Mouse (Mus musculus): ENCODE results near the gene Ppfia1.

Gene Ppfia1

GRCm38 (mm10) chr7:144549904-144550566, 3.5 kb downstream of the Ppfia1 start:
- no peak for DNase-seq (ENCODE audit: low spot score in 2 of 2)

DNA sequence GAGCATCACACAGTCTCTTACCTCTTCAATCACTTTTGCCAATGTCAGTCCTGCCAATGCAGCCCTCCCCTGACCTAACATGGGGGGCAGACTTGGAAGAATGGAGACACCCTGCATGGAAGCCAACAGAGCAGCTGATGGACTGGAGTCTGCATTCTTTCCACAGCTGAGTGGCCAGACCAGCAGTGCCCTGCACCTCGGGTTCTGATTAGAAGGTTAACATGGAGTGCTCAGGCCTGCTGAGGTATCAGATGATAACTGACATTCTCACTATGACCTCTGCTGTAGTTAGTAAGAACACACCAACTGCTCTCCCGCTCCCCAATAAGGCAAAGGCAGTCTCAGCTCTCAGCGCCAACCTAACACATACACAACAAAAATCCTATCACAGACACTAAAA, 8.3 kb downstream of the Ppfia1 start:
- DNase-seq (ENCODE audit: low spot score in 2 of 2) = no peak

DNA sequence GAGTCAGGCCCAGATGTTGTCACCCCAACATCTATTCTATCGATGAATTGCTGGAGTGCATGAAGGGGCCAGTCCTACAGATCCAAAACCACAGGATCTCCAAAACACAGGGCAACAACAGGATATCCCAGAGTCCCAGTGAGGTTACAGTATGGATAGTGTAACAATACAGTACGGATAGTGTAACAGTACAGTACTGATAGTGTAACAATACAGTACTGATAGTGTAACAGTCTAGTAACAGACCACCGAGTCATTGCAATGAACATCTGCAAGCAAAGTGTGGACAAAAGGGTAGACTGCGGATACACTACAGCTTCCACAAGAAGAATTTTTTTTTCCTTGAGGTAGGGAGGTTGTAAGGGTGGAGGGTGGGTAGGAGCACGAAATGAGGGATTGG, 12.2 kb downstream of the Ppfia1 start:
- DNase-seq (ENCODE audit: low spot score in 2 of 2) = no peak

DNA sequence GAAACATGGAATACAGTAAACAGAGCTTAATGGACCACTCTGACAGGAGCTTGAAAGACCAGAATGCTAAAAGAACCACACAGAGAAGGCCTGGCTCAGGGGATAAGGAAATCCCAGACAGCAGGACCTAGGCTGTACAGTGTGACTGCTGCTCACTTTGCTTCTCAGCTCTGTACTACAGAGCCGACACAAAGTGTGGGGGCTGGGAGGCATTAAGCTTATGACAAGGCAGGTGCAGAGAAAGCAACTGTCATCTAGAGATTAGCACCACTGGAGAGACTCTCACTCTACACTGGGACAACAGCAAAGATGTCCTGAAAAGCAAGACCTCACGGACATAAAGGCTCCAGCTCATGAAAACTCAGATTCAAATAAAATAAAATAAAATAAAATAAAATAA, 14.4 kb downstream of the Ppfia1 start:
- no peak for DNase-seq (ENCODE audit: low spot score in 2 of 2)

- no peak for DNase-seq (ENCODE audit: low spot score in 2 of 2)
Observed at GRCm38 (mm10) chr7:144538030-144538644, 15.4 kb downstream of the Ppfia1 start.

- no peak for DNase-seq (ENCODE audit: low spot score in 2 of 2)
Observed at GRCm38 (mm10) chr7:144536367-144536766, 17.2 kb downstream of the Ppfia1 start.

DNA sequence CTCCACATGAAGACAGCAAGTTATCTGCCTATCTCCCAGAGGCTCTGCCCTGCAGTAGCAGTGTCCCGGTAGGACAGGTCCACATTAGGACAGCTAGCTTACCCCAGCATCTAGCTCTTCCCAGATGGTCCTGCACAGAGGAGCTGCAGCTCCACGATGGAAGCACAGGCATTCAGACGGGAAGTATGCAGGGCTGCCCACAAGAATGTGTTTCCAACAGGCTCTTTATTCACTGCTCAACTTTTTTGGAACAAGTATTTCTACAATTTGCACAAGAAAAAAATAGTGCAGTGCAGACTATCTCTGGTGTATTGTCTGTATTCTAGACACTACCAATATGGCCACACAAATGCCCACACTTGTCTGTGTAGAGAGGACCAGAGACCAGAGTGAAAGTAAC, 18.8 kb downstream of the Ppfia1 start:
- no peak for DNase-seq (ENCODE audit: low spot score in 2 of 2)

- DNase-seq (ENCODE audit: low spot score in 2 of 2) = no peak
Observed at GRCm38 (mm10) chr7:144531585-144532378, 21.7 kb downstream of the Ppfia1 start.

DNA sequence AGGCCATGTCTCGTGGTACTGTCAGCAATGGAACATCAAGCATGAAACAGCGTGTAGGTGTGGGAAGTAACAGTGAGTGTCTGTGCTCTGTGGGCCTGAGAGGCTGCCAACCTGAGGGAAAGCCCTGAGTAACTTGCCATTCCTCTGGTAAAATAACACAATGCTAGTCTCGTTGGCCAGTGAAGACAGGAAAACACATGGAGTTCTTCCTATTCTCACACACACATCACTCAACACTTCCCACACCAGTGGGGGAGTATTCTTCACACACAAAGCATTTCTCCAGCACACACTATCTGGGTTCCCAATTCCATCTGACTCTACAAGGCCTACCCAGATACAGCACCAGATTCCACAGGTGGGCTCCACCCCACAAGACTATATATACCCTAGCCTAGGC, 23.7 kb downstream of the Ppfia1 start:
- DNase-seq (ENCODE audit: low spot score in 2 of 2) = no peak

- no peak for DNase-seq (ENCODE audit: low spot score in 2 of 2)
Observed at GRCm38 (mm10) chr7:144527723-144528221, 25.8 kb downstream of the Ppfia1 start.

DNA sequence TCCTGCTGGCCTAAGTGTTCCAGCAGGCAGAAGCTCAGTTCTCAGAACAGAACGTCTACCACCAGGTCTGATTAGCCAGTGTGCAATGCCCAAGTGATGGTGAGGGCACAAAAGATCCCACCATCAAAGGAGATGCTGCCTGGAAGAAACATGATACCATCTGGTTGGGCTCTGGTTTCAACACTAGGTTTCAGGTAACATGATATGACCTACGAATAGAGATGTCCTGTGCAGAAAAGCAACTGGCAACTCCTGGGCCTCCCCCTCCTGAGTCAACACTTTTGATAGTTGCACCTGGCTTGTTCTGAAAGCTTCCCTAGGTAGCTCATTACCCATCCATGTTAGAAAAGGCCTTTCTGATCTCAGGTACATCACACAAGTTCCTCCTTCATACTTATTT, 26.9 kb downstream of the Ppfia1 start:
- no peak for DNase-seq (ENCODE audit: low spot score in 2 of 2)

GRCm38 (mm10) chr7:144524427-144525191, 28.9 kb downstream of the Ppfia1 start:
- DNase-seq (ENCODE audit: low spot score in 2 of 2) = no peak

GRCm38 (mm10) chr7:144523415-144523814, 30.1 kb downstream of the Ppfia1 start:
- no peak for DNase-seq (ENCODE audit: low spot score in 2 of 2)

DNA sequence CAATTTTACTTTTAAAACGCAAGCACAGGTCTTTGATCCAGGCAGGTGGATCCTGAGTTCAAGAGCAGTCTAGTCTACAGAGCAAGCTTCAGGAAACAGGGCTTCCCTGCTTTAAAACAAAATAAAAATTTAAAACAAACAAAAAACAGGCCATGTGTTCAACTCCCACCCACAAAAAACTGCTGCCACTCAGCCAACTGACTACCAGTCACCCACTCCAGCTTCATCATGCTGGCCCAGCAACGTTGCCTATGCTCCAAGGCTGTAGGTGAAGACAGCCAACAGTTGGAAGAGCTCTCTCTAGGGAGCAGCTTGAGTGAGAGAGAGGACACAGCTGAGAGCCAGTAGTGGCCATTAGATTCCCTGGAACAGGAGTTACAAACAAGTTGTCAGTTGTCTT, 31.6 kb downstream of the Ppfia1 start:
- no peak for DNase-seq (ENCODE audit: low spot score in 2 of 2)

- DNase-seq (ENCODE audit: low spot score in 2 of 2) = no peak
Observed at GRCm38 (mm10) chr7:144519852-144520251, 33.7 kb downstream of the Ppfia1 start.

- DNase-seq (ENCODE audit: low spot score in 2 of 2) = no peak
Observed at GRCm38 (mm10) chr7:144516711-144517110, 36.8 kb downstream of the Ppfia1 start.

DNA sequence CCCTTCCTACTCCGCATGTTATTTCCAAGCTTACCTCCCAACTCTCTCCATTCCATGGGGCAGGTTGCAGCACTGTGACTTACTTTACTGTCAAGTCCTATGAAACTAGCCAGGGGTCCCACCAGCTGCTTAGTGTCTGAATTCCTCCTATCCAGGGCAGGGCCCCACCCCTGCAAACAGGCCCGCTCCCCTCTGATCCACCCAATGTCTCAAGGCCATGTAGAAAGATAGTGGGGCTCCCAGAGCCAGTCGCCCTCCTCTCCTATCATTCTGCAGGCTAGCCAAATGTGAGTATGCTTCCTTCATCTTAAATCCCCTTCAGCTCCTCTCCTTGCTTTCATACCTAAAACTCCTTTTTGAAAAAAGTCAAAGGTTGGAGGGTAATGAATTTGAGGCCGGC, 44.4 kb downstream of the Ppfia1 start:
- no peak for DNase-seq (ENCODE audit: low spot score in 2 of 2)

DNA sequence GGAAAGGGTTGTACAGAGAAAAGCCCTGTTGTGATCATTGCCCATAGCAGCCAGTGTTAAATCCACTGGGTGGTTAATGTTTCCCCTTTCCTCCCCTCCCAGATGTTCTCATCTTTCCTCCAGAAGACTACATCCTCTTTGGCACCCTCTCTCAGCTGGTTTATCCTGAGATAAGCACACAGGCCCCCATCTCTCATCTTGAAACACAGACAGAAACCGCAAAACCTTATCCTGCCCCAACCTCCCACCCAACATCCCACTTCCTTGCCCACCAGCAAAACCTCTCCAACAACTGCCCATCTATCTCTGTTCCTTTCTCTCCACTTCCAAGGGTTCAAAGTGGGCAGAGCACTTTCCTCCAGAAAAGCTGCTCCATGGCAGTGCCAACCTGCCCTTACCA, 46.7 kb downstream of the Ppfia1 start:
- no peak for DNase-seq (ENCODE audit: low spot score in 2 of 2)

DNA sequence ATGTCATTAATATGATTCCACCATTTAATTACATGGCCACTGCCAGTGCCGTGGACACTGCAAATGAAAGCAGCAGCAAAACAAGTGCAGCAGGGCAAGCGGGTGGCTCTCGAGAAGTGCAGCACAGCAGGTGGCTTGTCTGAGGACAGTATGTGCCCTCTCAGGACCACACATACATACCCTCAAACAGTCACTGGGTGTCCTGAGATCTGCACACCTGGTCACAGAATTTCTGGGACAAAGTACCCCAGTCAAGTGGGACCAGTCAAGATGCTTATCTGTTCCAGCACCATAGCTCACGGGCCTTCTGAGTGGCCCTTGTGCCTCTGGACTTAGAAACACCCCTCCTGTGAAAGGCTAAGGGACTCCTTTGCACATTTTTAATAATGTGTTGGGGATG, 49.6 kb downstream of the Ppfia1 start:
- no peak for DNase-seq (ENCODE audit: low spot score in 2 of 2)

GRCm38 (mm10) chr7:144492931-144493330, 60.6 kb downstream of the Ppfia1 start:
- no peak for DNase-seq (ENCODE audit: low spot score in 2 of 2)

DNA sequence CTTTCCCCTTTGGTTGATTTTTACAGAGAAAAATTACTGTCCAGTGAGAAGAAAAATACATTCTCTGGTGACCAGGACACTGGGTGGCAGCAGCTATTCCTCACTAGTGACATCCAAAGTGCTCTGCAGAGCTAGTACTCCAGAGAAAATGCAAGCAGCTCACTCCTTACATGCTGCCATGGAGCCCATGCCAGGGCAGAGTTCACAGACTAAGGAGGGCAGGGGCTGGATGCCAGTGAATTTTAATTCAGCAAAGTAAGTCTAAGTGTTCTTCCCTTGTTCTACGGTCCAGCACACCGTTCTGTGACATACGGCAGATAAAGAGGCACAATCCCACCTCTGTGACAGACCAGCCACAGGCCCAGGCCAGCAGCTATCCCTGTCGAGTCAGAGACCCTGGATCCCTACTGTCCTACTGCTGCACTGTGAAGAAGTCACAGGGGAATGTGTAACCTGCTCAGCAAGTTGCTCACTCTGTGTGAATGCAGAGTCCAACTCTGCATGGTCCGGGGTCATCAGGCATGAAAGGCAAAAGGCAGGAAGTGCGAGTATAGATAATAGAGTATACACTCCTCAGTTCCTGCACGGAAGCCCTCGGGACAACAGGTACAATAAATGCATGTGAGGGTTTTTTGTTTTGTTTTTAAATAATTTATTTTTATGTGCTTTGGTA, 63.2 kb downstream of the Ppfia1 start:
- no peak for DNase-seq (ENCODE audit: low spot score in 2 of 2)

Measured in spleen, postnatal 14 days (tissue).